Mouse (Mus musculus): ENCODE data around the gene Bdkrb2.

- TF ChIP-seq CTCF (IDR thresholded peaks at IDR 0.05; ENCODE audit: extremely low read depth, insufficient read length, insufficient replicate concordance, low read depth, low read length) (no peak), POLR2A (IDR thresholded peaks at IDR 0.05; ENCODE audit: low read depth, low read length) (no peak)
Measured at GRCm38 (mm10) chr12:105534842-105535241, 28.2 kb upstream of the Bdkrb2 start.

All from small intestine, adult 2 months (tissue).